Mouse (Mus musculus): ENCODE measurements at regions not wholly inside any gene's neighbourhood (a gene's known extent, or its start where the extent isn't known, plus 50 kb on each side); places are given as distances from the start of the nearest gene placed in this dataset.
"Not testable (repeated sequence)": the region's sequence is repeated elsewhere in the genome, so short reads cannot be mapped to it uniquely, and the experiment has no call there.

DNA sequence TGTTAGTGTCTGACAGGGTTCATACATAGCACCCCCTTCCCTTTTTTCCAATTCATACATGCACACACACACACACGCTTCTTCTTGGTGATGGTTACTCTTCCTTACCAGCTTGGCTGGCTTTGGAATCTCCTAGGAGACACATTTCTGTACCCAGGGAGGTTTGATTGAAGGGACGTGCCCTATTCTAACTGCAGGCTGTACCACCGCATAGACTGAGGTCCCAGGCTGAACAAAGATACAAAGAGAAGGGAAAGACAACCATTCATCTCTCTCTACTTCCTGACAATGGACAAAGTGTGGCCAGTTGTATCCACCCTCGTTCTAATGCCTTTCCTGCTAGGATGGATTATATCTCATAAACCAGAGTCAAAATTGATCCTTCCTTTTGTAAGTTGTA is 100.0 kb downstream of the Raet1d start:
- not testable (repeated sequence) for TF ChIP-seq CTCF (IDR thresholded peaks at IDR 0.05; ENCODE audit: borderline replicate concordance, insufficient read depth, low read length); POLR2A (IDR thresholded peaks at IDR 0.05; ENCODE audit: low read depth, low read length)
